Mouse (Mus musculus): Measurements from ENCODE around the gene Eif2s1.
"Not testable (repeated sequence)": the region's sequence is repeated elsewhere in the genome, so short reads cannot be mapped to it uniquely, and the experiment has no call there.

The Eif2s1 gene

GRCm38 (mm10) chr12:78915561-78915960 is 53.9 kb downstream of the Eif2s1 start:
- DNase-seq: no peak

- DNase-seq: no peak
Measured at GRCm38 (mm10) chr12:78916278-78916677, 54.7 kb downstream of the Eif2s1 start.

- peak; percentile 86 for DNase-seq
Measured at GRCm38 (mm10) chr12:78918227-78919078, 56.8 kb downstream of the Eif2s1 start.

GRCm38 (mm10) chr12:78919079-78919712 is 57.6 kb downstream of the Eif2s1 start:
- DNase-seq: peak; percentile 62

- no peak for DNase-seq
Measured at GRCm38 (mm10) chr12:78921421-78921820, 59.8 kb downstream of the Eif2s1 start.

GRCm38 (mm10) chr12:78922058-78922457 is 60.4 kb downstream of the Eif2s1 start:
- no peak for DNase-seq

GRCm38 (mm10) chr12:78922977-78923376 is 61.4 kb downstream of the Eif2s1 start:
- not testable (repeated sequence) for DNase-seq

GRCm38 (mm10) chr12:78923539-78924189 is 62.0 kb downstream of the Eif2s1 start:
- DNase-seq: no peak

- DNase-seq: no peak
Measured at GRCm38 (mm10) chr12:78927287-78927686, 65.7 kb downstream of the Eif2s1 start.

GRCm38 (mm10) chr12:78929900-78930299 is 68.3 kb downstream of the Eif2s1 start:
- DNase-seq: no peak

- DNase-seq: no peak
Measured at GRCm38 (mm10) chr12:78936494-78936893, 74.9 kb downstream of the Eif2s1 start.
